Mouse (Mus musculus) induced T-regulatory cell, adult 2 months (primary cell): ENCODE measurements at regions not wholly inside any gene's neighbourhood (a gene's known extent, or its start where the extent isn't known, plus 50 kb on each side); places are given as distances from the start of the nearest gene placed in this dataset.

Source experiments
- DNase-seq: peaks from one replicate; pipeline ENCODE4 v3.0.0-alpha.2; 2012; ENCODE audit warnings: low read depth

DNA sequence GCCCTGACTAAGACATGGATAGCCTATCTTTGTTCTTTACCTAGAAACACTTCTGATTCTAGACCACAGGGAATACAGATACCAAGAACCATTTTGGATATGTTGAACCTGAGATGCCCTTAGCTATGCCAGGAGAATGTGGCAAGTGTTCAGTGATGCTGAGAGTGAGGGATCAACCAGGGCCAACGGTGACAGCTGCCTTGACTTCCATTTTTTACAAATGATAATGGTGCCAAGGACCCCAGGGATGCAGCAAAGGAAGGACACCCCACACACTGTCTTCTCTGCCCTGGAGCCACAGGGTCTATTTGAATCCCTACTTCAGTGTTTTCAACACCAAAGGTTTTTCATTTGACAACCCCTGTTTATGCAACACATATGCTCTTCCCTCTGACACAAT lies 174.4 kb downstream of the Gsdmc2 start:
- no peak for DNase-seq

DNA sequence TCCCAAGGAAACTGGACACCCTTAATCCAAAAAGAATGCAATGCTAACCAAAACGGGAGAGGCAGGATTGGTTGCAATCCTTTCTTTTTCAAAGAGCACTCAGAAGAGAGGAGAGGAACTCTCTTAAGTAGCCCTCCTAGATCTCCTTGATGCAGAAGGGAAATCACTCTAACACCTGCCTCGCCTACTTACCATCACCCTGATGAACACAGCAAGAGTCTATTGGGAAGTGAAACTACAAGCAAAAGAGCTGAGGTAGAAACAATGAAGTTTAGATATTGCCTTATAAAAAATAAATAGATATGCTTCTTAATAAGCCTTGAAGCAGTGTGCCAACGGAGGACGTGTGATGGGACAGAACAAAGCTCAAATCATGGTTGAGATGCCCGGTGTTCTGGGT lies 177.4 kb downstream of the Gsdmc2 start:
- no peak for DNase-seq

DNA sequence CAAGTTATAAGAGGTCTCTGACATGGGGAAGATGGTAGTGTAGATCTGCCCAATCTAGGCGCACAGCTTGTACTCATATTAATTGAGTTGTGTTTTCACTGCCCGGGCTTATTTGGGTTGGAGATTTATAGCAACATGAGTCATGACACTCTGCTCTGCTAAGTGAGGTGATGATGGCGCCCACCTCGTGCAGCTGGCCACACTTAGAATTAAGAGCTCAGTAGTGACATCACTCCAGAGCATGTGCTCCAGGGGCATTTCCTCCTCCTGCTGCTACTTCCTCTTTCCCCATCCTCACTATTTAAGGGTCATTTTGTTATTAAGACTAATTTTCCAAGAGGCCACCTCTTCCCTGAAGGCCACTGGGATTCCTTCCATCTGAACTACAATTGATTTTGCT lies 179.5 kb downstream of the Gsdmc2 start:
- DNase-seq: no peak

GRCm38 (mm10) chr15:63664877-63665276 lies 180.1 kb downstream of the Gsdmc2 start:
- DNase-seq: no peak

DNA sequence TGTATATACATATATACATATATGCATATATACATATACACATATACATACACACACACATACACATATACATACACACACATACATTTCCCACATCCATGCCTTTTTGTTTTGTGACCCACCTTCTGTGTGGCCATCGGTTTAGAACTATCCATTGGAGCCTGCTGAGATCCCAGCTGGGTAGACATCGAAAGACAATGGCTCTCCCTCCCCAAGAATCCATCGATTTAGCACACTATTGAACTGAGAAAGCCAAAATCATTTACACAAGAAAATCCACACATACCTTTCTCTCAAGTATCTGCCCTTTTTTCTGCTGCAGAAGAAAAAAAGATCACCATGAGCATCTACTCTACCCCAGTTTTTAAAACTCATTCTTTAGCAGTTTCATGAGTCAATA lies 182.8 kb downstream of the Gsdmc2 start:
- no peak for DNase-seq

- DNase-seq: no peak
Measured at GRCm38 (mm10) chr15:63658031-63658521, 186.9 kb downstream of the Gsdmc2 start.

- DNase-seq: peak; percentile 80
Measured at GRCm38 (mm10) chr15:63652216-63652961, 192.6 kb downstream of the Gsdmc2 start.

- DNase-seq: no peak
Measured at GRCm38 (mm10) chr15:63651120-63651519, 193.9 kb downstream of the Gsdmc2 start.

- no peak for DNase-seq
Measured at GRCm38 (mm10) chr15:63648142-63648989, 196.6 kb downstream of the Gsdmc2 start.

DNA sequence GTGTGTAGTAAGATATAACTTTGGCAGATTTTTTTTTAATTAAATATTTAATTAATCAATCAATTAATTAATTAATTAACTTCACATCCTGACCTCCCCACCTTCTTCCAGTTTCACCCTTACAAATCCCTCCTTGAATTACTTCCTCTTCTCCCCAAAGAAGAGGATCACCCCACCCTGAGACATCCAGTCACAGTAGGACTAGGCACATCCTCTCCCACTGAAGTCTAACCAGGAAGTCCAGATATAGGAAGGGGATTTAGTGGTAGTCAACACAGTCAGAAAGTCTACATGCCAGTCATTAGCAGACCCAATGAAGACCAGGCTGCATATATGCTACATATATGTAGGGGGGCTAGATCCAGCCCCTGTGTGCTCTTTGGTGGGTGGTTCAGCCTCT lies 220.2 kb downstream of the Gsdmc2 start:
- DNase-seq: no peak

GRCm38 (mm10) chr15:63624249-63624648 lies 220.7 kb downstream of the Gsdmc2 start:
- DNase-seq: no peak

DNA sequence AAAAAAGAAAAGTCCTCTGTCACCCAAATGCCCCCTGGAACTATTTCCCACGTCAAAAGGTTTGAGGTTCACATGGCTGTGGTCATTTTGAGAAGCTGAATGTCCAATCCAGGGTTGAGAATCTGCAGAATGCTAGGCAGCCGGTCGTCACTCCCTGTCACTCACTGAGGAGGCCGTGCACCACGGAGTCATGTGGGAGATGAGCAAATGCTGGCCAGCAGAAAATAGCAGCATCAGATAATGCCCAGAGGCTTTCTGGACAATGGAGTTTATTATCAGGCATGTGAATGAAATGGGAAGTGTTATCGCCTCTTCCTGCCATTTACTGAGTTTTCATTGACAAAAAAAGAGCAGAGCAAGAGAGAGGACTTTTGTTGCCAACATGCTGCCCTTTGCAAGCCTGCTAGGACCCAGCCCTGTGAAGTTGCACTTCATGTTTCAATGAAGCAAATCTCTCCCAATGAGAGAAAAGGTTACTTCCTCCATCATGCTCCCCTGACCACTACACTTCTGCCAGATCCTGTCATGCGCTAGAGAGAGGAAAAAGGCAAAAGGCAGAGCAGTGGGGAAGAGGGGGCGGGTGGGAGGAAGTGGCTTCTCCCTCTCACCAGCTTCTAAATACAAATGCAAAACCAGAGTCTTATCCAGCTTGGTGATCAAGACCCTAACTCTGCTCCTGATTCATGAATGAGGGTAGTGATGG lies 228.3 kb downstream of the Gsdmc2 start:
- peak; percentile 1 for DNase-seq

DNA sequence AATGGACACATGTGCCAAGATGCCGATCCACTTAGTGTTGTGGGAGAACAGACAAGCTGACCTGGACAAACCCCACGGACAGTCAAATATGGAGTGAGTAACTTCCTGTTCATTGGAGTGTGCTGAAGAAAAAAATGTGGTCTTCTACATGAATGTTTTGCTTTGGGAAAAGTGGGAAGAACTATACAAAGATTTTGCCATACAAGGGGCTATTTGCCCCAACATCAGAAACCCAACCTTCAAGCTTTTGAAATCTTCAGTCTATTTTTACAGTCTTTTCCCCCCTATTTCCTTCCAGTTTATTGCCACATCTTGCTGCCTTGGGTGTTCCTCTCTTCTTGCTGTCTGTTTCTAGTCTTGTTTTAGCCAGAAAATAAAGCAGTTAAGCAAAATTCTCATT lies 230.8 kb downstream of the Gsdmc2 start:
- no peak for DNase-seq

GRCm38 (mm10) chr15:63613120-63613519 lies 231.9 kb downstream of the Gsdmc2 start:
- no peak for DNase-seq

DNA sequence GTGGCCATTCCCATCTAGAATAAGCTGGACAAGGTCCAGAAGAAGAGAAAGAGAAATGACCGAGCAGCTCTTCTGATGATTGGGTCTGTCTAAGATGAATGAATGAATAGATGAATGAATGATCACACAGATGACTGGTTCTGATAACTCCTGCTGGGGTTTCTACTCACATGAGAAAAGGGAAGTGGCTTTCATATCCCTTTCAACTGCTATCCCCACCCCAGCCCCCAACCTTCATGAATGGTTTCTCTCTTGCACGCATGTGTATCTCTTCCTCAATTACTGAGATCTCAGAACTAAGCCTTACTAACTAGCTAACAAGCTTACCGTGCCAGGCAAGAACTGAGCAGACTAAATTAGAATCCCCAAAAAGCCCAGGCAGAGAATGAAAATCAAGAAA lies 233.8 kb downstream of the Gsdmc2 start:
- no peak for DNase-seq

GRCm38 (mm10) chr15:63603100-63603714 lies 241.8 kb downstream of the Gsdmc2 start:
- DNase-seq: no peak

DNA sequence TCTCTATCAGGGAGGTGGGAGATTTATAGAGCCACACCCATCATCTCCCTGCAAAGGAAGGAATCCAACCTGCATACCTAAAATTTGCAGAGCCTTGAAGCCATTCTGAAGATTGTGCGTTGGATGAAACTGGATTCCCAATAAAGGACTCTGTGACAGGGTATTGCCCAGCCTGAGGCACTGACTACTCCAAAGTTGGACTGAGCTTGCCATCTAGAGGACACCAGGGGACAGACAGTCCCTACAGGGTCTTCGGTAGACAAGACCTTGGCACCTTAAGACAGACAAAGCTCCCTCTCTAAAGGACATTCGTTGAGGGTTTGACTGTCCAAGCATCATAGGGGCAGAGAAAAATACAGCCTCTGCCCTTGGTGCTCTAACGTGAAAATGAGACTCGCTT lies 243.4 kb downstream of the Gsdmc2 start:
- DNase-seq: peak; percentile 34

- DNase-seq: no peak
Measured at GRCm38 (mm10) chr15:63592758-63593463, 252.1 kb downstream of the Gsdmc2 start.

DNA sequence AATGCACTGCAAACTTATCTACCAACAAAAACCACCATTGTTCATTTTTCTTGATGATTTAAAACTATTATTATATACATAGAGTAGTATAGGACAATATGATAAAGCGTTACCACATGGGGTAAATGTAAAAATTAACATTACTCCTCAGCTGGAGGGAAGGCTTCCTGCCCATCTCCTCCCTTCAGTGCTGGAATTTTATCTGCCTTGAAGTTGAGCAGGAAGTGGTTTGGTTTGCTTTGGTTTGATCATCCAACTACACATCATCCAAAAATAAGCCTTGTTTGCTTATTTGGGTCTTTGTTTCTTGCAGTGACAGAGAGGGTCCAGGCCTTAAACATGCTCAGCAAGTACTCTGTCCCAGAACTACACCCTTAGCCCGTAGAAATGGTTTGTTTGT lies 285.7 kb downstream of the Gsdmc2 start:
- no peak for DNase-seq

DNA sequence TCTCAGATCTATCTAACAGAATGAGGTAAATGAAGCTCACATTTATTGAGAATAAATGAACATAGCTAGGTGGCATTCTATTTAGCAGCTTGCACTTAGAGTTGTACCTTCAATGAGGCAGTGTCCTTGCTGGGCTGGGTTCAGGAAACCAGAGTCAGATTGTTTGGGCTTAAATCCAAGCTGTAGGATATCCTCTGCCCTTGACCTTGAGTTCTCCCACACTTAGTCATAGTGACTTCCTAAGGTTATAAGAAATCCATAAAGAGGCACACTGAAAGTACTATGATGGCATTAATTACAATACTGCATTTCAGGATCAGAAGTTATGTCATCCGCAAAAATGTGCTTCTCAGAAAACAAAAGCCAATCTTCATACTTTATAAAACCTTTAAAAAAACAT lies 286.3 kb downstream of the Gsdmc2 start:
- no peak for DNase-seq

- no peak for DNase-seq
Measured at GRCm38 (mm10) chr15:63557816-63558215, 287.2 kb downstream of the Gsdmc2 start.

DNA sequence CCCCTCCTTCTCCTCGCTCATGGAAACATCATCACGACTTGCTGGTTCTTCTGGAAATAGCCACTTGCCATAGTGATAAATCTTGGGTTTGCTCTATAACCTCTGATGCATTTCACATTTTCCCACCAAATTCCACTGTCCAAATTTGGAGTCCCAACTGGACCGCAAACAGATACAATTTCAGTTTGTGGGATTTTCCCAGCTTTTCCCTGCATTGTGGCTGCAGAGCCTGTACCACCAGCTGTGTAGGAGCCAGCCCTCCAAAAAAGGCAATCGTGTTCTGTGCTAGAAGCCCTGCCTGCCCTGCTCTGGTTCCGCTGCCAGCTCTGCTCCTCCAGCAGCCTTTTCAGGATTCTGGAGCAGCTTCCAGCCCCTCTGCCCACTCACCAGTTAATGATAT lies 291.4 kb downstream of the Gsdmc2 start:
- DNase-seq: no peak
